Mouse (Mus musculus) cerebellum, adult (tissue): ENCODE data around the gene Ing2.

Experiments used
- ATAC-seq: cut with Nextera tagmentation; 2 replicates; pipeline ENCODE4 v1.9.2; 2017; ENCODE audit warnings: mild to moderate bottlenecking, moderate library complexity, mixed read lengths; ENCODE audit not compliant: insufficient number of reproducible peaks, low FRiP score, low TSS enrichment

The Ing2 gene

DNA sequence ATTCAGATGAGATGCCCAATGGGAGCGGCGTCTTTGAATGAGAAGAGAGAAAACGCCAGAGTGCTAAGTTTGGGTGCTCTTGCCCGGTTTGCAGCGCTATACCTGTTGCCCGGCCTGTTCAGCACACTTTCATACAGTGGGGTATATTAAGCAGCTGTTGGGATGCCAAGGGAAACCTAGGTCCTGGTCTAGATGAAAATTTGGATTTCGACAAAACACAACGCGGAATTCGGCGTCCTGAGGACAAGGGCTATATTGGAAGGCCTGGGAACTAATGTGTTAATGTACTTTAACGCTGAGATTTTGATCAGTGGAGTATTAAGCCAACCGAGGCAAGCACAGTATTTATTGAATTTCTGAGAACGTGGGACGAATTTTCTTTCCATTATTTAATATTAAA, 868 bp upstream of the Ing2 start:
- ATAC-seq = no peak

DNA sequence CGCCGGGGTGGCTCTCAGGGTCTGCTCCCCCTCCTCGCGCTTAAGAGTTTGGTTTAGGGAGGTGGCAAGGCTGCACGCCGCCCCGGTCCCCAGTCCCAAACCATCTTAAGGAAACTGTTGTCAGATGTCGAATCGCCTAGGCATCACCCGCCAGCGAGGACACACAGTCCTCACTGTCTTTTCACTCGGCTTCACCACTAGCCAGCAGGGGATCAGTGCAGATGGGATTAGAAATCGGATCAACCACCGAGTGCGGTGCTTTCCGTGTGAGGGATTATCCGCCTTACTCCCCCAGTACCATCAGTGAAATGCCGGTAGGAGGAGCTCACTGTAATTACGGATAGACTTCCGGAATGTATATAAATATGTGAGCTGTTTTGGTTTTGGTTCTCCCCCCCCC, 430 bp upstream of the Ing2 start:
- ATAC-seq = peak; percentile 2

DNA sequence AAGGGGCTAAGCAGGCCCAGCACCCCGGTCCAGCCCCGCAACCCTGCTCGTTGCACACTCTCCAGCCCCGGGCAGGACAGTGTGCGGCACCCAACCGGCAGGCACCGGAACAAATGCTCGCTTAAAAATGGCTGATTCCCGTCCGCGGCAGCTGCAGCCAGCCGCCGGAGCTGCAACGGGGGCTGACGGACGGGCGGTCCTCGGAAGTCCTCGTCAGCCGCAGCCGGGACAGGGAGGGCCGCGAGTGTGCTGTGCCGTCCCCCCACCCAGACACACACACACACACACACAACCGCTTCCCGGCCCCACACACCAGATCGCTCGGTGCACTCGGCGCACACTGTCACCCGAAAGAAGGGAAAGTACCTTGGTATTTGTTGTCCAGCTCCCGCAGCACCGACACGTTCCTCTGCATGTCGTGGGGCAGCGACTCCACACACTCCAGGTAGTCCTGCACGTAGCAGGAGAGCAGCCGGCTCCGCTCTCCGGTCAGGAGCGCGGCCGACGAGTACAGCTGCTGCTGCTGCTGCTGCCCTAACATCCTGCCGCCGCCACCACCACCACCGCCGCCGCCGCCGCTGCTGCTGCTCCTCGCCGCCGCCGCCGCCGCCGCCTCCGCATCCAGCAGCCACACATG, 1.1 kb downstream of the Ing2 start:
- ATAC-seq = 0 out of 2 replicates have a peak, but pooled peaks have one; percentile 4

DNA sequence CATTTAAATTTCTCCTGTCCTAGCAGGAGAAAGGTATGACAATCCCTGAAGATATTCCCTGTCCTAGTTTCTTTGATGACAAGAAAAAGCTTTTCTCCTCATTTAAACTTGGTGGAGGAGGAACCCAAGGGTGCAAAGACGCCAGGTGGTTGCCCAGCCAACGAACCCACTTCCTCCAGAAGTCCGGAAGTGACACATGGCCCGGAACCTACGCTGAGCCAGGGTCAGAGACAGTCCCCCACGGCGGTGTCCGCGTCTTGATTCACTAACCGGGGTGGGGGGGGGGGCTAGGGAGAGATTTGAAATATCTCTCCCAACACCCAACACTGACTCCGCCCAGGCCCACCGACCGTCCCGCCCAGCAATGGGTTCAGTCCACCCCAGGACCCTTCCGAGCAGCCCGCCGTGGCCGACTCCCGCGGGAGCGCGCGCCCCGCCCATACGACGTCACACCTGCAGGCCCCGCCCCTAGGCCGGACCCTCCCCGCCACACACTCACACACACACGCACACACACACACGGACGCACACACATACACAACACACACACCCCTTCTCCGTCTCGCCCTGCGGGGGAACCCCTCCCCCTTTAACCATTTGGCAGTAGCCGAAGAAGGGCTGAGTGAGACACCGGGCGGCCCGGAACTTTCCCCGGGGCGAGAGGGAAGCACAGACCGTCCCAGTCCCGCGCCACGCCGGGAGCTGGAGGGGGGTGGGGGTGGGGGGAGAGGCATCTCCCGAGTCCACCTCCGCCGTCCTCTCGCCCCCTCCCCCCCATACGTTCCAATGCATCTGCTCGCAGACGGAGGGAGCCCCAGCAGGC, 1.8 kb downstream of the Ing2 start:
- peak; percentile 57 for ATAC-seq

DNA sequence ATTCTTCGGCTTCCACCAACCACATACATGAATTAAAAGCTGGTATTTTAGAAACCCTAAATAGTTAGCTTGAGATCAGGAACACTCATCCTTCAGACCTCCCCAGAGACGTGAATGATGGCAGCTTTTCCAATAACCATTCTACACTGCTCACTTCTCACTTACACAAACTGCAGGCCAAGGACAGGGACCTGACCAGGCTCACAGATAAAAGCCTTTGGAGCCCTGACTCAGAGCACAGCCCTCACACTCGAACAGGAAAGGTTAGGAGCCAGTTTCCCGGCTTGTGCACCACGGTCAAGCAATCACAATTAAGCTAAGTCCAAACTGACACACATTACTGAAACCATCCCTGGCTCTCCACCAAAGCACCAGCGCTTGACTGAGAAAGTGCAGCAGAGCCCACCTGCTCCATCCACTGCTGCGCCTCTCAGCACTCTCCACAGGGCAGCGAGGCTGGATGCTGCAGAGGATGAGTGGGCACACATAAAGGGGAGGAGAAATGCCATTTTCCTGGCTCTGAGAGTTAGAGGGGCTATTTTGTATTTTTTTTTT, 11.0 kb downstream of the Ing2 start:
- ATAC-seq = no peak

DNA sequence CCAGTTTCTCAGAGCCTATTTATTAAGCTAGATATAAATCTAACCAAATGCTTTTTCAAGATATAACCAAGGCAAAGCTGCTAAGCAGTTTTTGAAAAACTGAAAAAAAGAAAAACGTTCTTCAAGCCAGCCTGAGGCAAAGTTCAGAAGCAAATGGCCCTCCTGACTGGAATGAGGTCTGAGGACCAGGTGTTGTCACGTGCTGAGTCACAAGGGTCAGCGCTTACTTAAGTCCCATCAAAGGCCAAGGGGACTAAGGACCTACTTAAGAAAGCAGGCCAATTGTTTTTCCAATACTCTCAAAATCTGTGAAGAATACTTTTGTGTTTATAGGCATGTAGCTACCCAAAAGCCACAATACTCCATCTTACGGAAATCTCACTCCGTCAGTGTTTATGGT, 12.2 kb downstream of the Ing2 start:
- ATAC-seq = no peak

DNA sequence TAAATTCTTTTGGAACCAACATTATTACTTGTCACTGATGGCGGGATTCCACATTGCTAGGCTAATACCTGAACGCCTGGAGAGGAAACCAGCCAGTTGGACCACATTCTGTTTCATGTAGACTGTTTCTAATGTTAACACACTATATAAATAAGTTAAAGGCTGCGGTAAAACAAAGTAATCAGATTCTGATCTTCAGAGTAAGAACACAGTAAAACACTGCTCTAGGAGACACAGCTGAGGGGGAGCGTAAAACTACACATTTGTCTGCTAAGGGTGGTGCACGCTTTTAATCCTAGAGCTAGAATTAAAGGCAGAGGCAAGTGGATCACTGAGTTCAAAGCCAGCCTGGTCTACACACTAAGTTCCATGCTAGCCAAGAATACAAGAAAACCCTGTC, 12.6 kb downstream of the Ing2 start:
- no peak for ATAC-seq

DNA sequence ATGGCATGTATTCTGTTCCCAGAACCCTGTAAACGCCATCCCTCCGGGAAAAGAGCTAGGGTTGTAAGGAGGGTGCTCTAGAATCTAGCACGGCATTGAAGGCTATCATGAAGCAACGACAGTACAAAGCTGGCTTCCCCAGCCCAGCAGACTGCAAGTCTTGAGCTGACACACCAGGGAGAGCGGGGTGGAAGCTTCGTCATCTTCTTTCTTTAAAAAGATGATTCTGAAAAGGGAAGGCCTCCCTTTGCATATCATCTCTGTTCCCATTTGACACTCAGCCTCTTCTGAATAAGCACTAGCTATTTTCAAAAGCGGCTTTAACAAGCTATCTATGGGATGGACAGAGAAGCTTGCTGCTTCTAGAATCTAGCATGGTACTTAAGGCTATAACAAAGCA, 15.0 kb downstream of the Ing2 start:
- no peak for ATAC-seq

DNA sequence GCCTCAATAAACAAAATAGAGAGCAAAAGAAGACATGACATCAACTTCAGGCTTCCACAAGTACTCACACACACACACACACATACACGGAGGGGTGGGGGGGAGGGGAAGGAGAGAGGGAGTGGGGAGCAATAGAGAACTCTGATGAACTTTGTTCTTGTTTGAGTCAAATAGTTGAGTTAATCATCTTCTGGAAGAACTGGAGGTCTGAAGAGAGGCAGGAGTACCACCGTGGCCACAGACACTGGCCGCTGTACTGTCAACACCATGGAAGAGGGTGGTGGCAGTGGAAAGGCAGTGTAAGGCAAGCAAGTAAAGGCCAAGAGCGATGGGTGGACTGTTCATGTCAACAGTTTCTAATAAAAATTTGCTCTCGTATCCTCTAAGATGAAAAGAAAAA, 15.9 kb downstream of the Ing2 start:
- ATAC-seq = no peak

DNA sequence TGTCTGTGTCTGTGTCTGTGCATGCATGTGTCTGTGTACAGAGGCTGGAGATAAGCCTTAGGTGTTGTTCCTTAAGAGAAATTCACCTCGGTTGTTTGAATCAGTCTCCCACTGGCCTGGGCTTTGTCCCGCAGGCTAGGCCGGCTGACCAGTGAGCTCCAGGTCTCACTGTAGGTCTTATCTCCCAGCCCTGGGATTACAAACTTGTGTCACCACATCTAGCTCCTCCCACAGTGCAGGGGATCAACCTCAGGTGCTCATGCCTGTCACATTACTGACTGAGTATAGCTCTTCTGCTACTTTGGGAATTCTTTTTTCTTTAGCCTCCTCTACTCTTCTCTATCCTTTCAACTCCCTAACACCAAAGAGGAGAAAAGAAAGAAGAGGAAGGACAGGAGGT, 20.9 kb downstream of the Ing2 start:
- ATAC-seq = no peak

DNA sequence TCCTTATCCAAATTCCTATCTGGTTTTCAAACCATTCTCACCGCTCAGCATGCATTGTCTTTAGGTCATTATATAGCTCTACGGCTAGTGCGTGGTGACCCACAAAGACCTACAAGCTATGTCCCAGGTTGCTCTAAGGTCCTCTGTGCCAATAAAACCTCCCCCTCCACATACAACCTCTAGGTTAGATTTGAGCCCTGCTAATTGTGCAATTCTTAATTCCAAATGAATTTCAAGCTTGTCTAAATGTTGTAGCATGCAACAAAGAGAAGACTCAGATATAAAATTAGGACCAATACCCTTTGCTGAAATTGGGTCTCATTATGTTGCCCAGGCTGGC, 22.6 kb downstream of the Ing2 start:
- ATAC-seq = no peak

DNA sequence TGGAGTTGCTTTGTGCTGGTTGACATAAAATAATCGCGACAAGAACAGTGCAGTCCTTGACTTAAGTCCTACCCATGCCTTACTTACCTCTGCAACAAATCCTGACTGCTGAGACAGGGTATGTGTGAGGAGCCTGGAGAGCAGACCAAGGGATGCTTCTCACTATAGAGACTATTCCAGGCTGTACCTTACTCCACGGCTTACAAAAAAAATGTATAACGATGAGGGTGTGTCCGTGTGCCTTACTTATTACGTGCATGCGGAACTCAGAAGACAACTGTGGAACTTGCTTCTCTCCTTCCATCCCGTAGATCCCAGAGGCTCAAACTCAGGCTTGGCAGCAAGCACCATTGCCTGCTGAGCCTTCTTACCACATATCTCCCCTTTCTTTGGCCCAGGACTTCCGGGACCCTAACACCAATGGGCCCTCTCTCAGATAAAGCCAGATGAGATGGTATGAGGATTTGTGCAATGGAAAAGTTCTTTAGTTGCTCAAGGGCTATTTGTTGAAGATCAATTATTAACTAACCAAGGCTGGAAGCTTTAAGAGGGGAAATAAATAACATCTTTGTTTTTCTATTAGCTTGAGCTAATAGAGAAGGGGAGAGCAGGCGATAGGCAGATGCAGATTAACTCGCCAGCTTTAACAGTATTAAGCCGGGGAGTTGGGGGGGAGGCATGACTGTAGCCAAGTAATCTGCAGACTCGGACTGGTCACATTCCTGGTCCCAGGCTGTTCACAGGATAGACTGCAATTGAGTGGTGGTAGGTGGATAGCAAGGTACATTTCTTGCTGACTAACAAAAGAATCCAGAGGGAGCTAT, 23.2 kb downstream of the Ing2 start:
- ATAC-seq = no peak

DNA sequence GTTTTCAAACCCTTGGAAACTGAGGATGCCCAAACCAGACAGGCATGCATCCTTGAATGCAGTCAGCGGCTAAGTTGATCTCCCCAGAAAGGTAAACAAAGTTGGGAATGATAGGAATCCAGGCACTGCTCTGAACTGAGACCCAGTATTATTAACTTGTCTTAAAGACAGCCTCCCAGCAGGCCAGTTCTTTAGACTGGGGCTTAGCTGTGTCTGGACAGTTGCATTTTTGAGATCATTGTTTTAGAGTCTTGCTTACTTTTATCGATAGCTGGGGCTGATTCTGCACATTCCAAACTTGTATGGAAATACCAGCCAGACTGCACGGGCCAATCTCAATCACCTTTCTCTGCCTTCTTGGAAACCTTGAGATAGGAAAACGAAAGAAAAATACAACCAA, 24.5 kb downstream of the Ing2 start:
- ATAC-seq = no peak

DNA sequence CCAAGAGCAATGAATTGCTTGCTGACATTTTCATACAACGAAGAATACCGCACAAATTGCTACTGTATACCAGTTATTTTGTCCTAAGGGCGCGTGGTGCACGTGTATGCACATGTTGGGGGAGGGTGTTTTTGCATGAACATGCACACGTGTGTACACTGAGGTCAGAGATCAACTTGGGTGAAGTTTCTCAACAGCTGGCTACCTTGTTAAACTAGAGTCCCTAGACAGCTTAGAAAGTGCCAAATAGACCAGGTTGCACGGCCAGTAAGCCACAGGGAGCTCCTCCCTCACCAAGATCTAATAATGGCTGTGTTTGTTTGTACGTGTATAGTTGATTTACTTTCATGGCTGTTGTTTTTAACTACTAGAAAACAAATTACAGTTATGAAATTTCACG, 25.8 kb downstream of the Ing2 start:
- no peak for ATAC-seq

DNA sequence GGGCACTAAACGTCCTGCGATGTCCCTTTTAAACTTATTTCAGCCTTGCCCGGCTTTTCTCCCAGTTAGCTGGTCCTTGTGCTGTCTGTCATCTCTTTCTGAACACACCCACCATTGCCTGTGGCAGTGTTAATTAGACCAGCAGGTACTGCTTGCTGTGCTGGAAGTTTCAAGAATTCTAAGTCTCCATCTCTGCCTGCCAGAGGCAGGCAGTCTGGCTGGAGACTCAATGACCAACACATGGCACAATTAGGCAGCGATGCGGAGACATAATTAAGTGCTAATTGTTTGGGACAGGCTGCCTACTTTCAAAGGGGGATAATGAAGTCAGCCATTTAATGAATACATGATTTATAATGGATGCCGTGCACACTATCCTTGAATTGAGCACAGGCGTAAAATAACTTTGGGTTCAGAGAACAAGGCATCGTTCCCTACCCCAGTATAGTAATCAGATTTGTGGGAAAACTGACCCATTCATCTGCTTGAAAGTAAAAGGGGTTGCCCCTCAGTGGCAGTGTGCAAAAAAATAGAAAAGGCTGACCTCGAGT, 32.8 kb downstream of the Ing2 start:
- no peak for ATAC-seq

DNA sequence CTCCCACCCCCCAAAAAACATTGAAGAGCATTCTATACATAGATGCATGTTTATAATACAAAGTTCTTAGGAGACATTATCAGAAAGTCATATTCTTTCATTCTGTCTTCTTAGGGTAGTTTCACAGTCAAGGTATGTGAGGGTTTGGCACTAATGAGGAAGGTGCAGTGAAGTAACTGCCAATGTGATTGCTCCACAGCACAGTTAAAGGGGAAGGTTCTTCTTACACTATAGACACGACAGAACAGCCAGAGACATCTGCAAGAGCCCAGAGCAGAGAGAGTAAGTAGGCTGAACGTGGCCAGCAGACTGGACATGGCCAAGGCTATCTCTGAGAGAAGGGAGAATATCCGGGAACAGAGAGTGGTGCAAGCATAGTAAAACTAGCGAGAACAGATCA, 38.2 kb downstream of the Ing2 start:
- ATAC-seq = no peak

DNA sequence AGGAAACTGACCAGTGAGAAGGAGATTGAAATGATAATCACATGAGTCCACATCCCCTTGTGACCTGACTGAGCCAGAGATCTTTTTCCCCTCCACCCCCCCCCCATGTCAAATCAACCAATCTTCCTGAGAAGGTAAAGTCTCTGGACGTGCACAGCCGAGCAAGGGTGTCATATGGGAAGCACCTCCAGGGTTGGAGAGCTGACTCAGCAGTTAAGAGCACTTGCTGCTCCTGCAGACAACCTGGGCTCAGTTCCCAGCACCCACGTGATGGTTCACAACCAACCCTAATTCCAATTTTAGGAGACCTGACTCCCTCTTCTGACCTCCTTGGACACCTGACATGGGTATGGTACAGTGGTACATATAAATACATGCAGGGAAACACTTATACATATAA, 39.3 kb downstream of the Ing2 start:
- no peak for ATAC-seq

DNA sequence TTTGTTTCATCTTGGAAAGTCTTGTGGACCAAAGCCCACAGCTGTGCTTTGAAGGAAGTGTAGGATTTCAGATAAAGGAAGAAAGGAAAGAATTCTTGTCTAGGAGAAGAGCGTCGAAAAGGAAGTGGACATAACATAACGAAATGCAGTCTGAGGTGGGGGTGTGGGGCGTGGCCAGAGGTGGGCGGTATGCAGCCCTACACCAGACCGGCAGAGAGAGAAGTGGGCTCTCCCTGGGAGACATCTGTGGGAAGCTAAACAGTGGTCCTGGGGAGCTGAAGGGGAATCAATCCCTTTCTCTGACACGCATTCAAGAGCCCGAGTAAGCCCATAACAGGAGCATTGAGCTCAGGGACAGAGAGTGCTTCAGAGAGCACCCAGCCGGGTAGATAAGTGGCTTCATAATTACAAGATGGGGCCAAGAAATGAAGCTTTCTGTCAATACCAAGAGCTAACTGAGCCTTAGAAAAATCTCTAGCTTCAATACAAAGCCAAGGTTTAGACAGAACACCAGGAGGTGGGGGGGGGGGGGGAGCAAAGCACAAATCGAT, 40.5 kb downstream of the Ing2 start:
- ATAC-seq = no peak

DNA sequence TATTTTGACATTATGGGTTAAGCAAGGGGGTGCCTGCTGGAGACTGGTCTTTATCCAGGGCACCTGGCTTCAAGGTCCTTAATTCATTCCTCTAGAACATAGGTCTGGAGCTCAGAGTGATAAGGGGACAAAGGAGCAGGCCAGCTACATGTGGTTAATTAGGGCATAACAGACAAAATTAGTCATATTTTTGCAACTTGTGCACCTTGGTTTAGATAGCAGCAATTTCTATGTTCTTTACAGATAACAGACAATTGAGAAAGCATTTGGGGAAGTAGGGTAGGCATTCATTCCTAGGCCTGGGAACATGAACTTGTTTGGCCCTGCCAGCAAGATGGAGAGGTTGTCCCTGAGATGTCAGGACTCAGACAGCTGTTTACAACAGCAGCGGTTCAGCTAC, 54.2 kb downstream of the Ing2 start:
- no peak for ATAC-seq
